Mouse (Mus musculus) heart, embryonic 15.5 days (tissue): ENCODE data around the gene Nisch. TPM values are rescaled to one million over a fixed set of nuclear protein-coding genes. Genes with fewer than 3 reads are reported as not detected.
A peak's percentile ranks its signal among the peaks of the same experiment; 100 is the strongest.

Experiments used
- ATAC-seq: fragments of 200-750 bp; cut with Nextera tagmentation; replicated peaks from 2 replicates; pipeline ENCODE4 v1.8.0; 2017; ENCODE audit warnings: low read depth, moderate TSS enrichment; ENCODE audit not compliant: insufficient number of reproducible peaks, insufficient read depth, low FRiP score
- H3K27ac ChIP-seq: fragments of 300-500 bp; sonication (generic); 2 replicates; pipeline ENCODE4 v1.5.1; 2015; ENCODE audit warnings: mild to moderate bottlenecking, inconsistent platforms
- H3K27me3 ChIP-seq: fragments of 300-500 bp; sonication (generic); 2 replicates; pipeline ENCODE4 v1.6.1; 2015; ENCODE audit warnings: inconsistent platforms
- H3K36me3 ChIP-seq: fragments of 300-500 bp; sonication (generic); 2 replicates; pipeline ENCODE4 v1.6.1; 2015; ENCODE audit warnings: mild to moderate bottlenecking, inconsistent platforms
- H3K4me1 ChIP-seq: fragments of 300-500 bp; sonication (generic); replicated peaks from 2 replicates; pipeline ENCODE4 v1.6.1; 2015; ENCODE audit warnings: inconsistent platforms
- H3K4me2 ChIP-seq: fragments of 300-500 bp; sonication (generic); 2 replicates; pipeline ENCODE4 v1.6.1; 2015; ENCODE audit warnings: inconsistent platforms, mild to moderate bottlenecking, moderate library complexity
- H3K4me3 ChIP-seq: fragments of 300-500 bp; sonication (generic); 2 replicates; pipeline ENCODE4 v1.5.1; 2015; ENCODE audit warnings: mild to moderate bottlenecking, inconsistent platforms
- H3K9ac ChIP-seq: fragments of 300-500 bp; sonication (generic); 2 replicates; pipeline ENCODE4 v1.6.1; 2015; ENCODE audit warnings: mild to moderate bottlenecking, inconsistent platforms
- H3K9me3 ChIP-seq: fragments of 300-500 bp; sonication (generic); replicated peaks from 2 replicates; pipeline ENCODE4 v1.6.1; 2016; ENCODE audit warnings: inconsistent platforms
- WGBS: fragments of 180-500 bp; shearing (Covaris S2); methylation state at CpG from one replicate; pipeline ENCODE4 v1.1.7; 2015; ENCODE audit warnings: mixed read lengths; 5-methylcytosine and 5-hydroxymethylcytosine counted together
- polyA plus RNA-seq: library from polyadenylated mRNA; unstranded; fragments of >200 nt; fragmentation: Nextera tagmentation; extraction: Ambion mirVana; gene quantifications from 2 replicates; pipeline ENCODE4 v1.2.1, GENCODE M21; 2015

Nisch gene
- polyA plus RNA-seq, 1 experiment from 2014 or later: 287 TPM

- Histone ChIP-seq H3K27me3 (no peaks in the 10 kb centered on the region), H3K4me1 (peaks cover 67% of the 10 kb centered on the region), H3K27ac (no peak overlapping the region), H3K4me2 (no peak overlapping the region), H3K36me3 (peaks cover 57% of the 10 kb centered on the region), H3K9ac (no peak overlapping the region), H3K4me3 (no peak overlapping the region), H3K9me3 (no peaks in the 10 kb centered on the region)
- no peak for ATAC-seq
- 71% methylated on average over 3 of the region's 3 CpGs for WGBS
These were observed 16.7 kb downstream of the Nisch start for GRCm38 (mm10) chr14:31200038-31200437.

- peaks cover 57% of the 10 kb centered on the region for H3K36me3 ChIP-seq
- H3K4me2 ChIP-seq: no peak overlapping the region
- WGBS: 83% methylated on average over 7 of the region's 7 CpGs
- H3K4me1 ChIP-seq: peaks cover 67% of the 10 kb centered on the region
- ATAC-seq: no peak
- no peak overlapping the region for H3K4me3 ChIP-seq
- H3K9ac ChIP-seq: no peak overlapping the region
- no peak overlapping the region for H3K27ac ChIP-seq
- H3K9me3 ChIP-seq: no peaks in the 10 kb centered on the region
- no peaks in the 10 kb centered on the region for H3K27me3 ChIP-seq
These were observed 17.1 kb downstream of the Nisch start for GRCm38 (mm10) chr14:31199599-31199998.

GRCm38 (mm10) chr14:31197547-31198516, 18.9 kb downstream of the Nisch start:
- Histone ChIP-seq H3K4me1 (peaks cover 73% of the 10 kb centered on the region), H3K27me3 (no peaks in the 10 kb centered on the region), H3K27ac (peak overlapping the region; percentile 90), H3K9ac (no peak overlapping the region), H3K9me3 (no peaks in the 10 kb centered on the region), H3K36me3 (peaks cover 46% of the 10 kb centered on the region), H3K4me3 (no peak overlapping the region), H3K4me2 (peak overlapping the region; percentile 31)
- 35% methylated on average over 16 of the region's 16 CpGs for WGBS
- ATAC-seq: no peak; the same call in 1 of the 2 replicates

- Histone ChIP-seq H3K4me2 (0 out of 2 replicates have a peak overlapping the region, but pooled peaks have one; percentile 40), H3K4me1 (peaks cover 87% of the 10 kb centered on the region), H3K27me3 (no peaks in the 10 kb centered on the region), H3K27ac (peak overlapping the region; percentile 90), H3K9me3 (no peaks in the 10 kb centered on the region), H3K36me3 (peaks cover 42% of the 10 kb centered on the region), H3K9ac (0 out of 2 replicates have a peak overlapping the region, but pooled peaks have one; percentile 2), H3K4me3 (no peak overlapping the region)
- no peak for ATAC-seq
These were observed 20.8 kb downstream of the Nisch start for GRCm38 (mm10) chr14:31195968-31196367.

GRCm38 (mm10) chr14:31195521-31195920, 21.2 kb downstream of the Nisch start:
- Histone ChIP-seq H3K27ac (peak overlapping the region; percentile 90), H3K27me3 (no peaks in the 10 kb centered on the region), H3K4me3 (no peak overlapping the region), H3K4me2 (peak overlapping the region; percentile 40), H3K9ac (peak overlapping the region; percentile 2; the same call in 1 of the 2 replicates), H3K36me3 (peaks cover 42% of the 10 kb centered on the region), H3K9me3 (no peaks in the 10 kb centered on the region), H3K4me1 (peaks cover 91% of the 10 kb centered on the region)
- 75% methylated on average over 4 of the region's 4 CpGs for WGBS
- ATAC-seq: no peak; the same call in 1 of the 2 replicates

GRCm38 (mm10) chr14:31194891-31195513, 21.7 kb downstream of the Nisch start:
- Histone ChIP-seq H3K9ac (peak overlapping the region; percentile 2; the same call in 1 of the 2 replicates), H3K36me3 (peaks cover 42% of the 10 kb centered on the region), H3K4me3 (no peak overlapping the region), H3K27ac (peak overlapping the region; percentile 90), H3K4me2 (peak overlapping the region; percentile 40), H3K4me1 (peaks cover 90% of the 10 kb centered on the region), H3K9me3 (no peaks in the 10 kb centered on the region), H3K27me3 (no peaks in the 10 kb centered on the region)
- ATAC-seq: peak; percentile 64
- 21% methylated on average over 14 of the region's 14 CpGs for WGBS

- ATAC-seq: no peak
- Histone ChIP-seq H3K9me3 (no peaks in the 10 kb centered on the region), H3K4me2 (no peak overlapping the region), H3K4me1 (peaks cover 92% of the 10 kb centered on the region), H3K27ac (peak overlapping the region; percentile 90), H3K4me3 (no peak overlapping the region), H3K9ac (no peak overlapping the region), H3K36me3 (peaks cover 42% of the 10 kb centered on the region), H3K27me3 (no peaks in the 10 kb centered on the region)
- WGBS: 83% methylated on average over 2 of the region's 2 CpGs
These were observed 22.3 kb downstream of the Nisch start for GRCm38 (mm10) chr14:31194441-31194840.

GRCm38 (mm10) chr14:31193791-31194190, 23.0 kb downstream of the Nisch start:
- 51% methylated on average over 7 of the region's 7 CpGs for WGBS
- no peak overlapping the region for H3K4me2 ChIP-seq
- peaks cover 94% of the 10 kb centered on the region for H3K4me1 ChIP-seq
- peak overlapping the region; percentile 90 for H3K27ac ChIP-seq
- H3K4me3 ChIP-seq: no peak overlapping the region
- ATAC-seq: no peak
- H3K9ac ChIP-seq: no peak overlapping the region
- no peaks in the 10 kb centered on the region for H3K27me3 ChIP-seq
- H3K36me3 ChIP-seq: peaks cover 42% of the 10 kb centered on the region
- H3K9me3 ChIP-seq: no peaks in the 10 kb centered on the region

- peaks cover 91% of the 10 kb centered on the region for H3K4me1 ChIP-seq
- peaks cover 59% of the 10 kb centered on the region for H3K36me3 ChIP-seq
- H3K27ac ChIP-seq: peak overlapping the region; percentile 78
- WGBS: 17% methylated on average over 2 of the region's 2 CpGs
- no peaks in the 10 kb centered on the region for H3K9me3 ChIP-seq
- no peaks in the 10 kb centered on the region for H3K27me3 ChIP-seq
- no peak overlapping the region for H3K4me2 ChIP-seq
- H3K4me3 ChIP-seq: no peak overlapping the region
- no peak overlapping the region for H3K9ac ChIP-seq
- ATAC-seq: no peak
These were observed 24.8 kb downstream of the Nisch start for GRCm38 (mm10) chr14:31191936-31192335.

- Histone ChIP-seq H3K9ac (no peak overlapping the region; the same call in 1 of the 2 replicates), H3K4me1 (peaks cover 79% of the 10 kb centered on the region), H3K27ac (peak overlapping the region; percentile 78)
These were observed 27.4 kb downstream of the Nisch start for GRCm38 (mm10) chr14:31189348-31189747.

GRCm38 (mm10) chr14:31188771-31189181, 28.0 kb downstream of the Nisch start:
- Histone ChIP-seq H3K4me2 (no peak overlapping the region), H3K4me3 (no peak overlapping the region), H3K27ac (peak overlapping the region; percentile 78), H3K9ac (no peak overlapping the region), H3K27me3 (no peaks in the 10 kb centered on the region), H3K9me3 (no peaks in the 10 kb centered on the region), H3K4me1 (peaks cover 74% of the 10 kb centered on the region), H3K36me3 (peaks cover 91% of the 10 kb centered on the region)
- ATAC-seq: peak; percentile 56
- WGBS: 38% methylated on average over 6 of the region's 6 CpGs

More at GRCm38 (mm10) chr14:31189348-31189747, 27.4 kb downstream of the Nisch start:
- 84% methylated on average over 3 of the region's 3 CpGs for WGBS
- no peak for ATAC-seq
- H3K4me2 ChIP-seq: no peak overlapping the region
- H3K36me3 ChIP-seq: peaks cover 85% of the 10 kb centered on the region
- no peaks in the 10 kb centered on the region for H3K27me3 ChIP-seq
- no peaks in the 10 kb centered on the region for H3K9me3 ChIP-seq
- H3K4me3 ChIP-seq: no peak overlapping the region
